Mouse (Mus musculus) lung, adult 2 months (tissue): ENCODE results near the gene Ttyh2.

ENCODE experiments used
- CTCF ChIP-seq: fragments of 200-500 bp; IDR thresholded peaks from 2 replicates; pipeline ENCODE4 v1.5.1; 2011; ENCODE audit warnings: mild to moderate bottlenecking, low read length, control low read depth; ENCODE audit not compliant: insufficient read depth
- POLR2A ChIP-seq: fragments of 200-500 bp; IDR thresholded peaks from 2 replicates; pipeline ENCODE4 v1.6.1; 2011; ENCODE audit warnings: low read depth, mild to moderate bottlenecking, control low read depth, low read length, borderline replicate concordance; ENCODE audit errors: extremely low read depth

GRCm38 (mm10) chr11:114686221-114686959 lies 11.2 kb downstream of the Ttyh2 start:
- TF ChIP-seq POLR2A = no peak
- no peak for TF ChIP-seq CTCF
